Mouse (Mus musculus): ENCODE measurements at regions not wholly inside any gene's neighbourhood (a gene's known extent, or its start where the extent isn't known, plus 50 kb on each side); places are given as distances from the start of the nearest gene placed in this dataset.
"Not testable (repeated sequence)": the region's sequence is repeated elsewhere in the genome, so short reads cannot be mapped to it uniquely, and the experiment has no call there.

GRCm38 (mm10) chr12:90664436-90664835, 73.8 kb downstream of the Dio2 start:
- no peak for ATAC-seq (ENCODE audit: insufficient number of reproducible peaks, low FRiP score, low TSS enrichment)

- no peak for ATAC-seq (ENCODE audit: insufficient number of reproducible peaks, low FRiP score, low TSS enrichment)
Measured at GRCm38 (mm10) chr12:90645452-90645851, 92.8 kb downstream of the Dio2 start.

- no peak for ATAC-seq (ENCODE audit: insufficient number of reproducible peaks, low FRiP score, low TSS enrichment)
Measured at GRCm38 (mm10) chr12:90643891-90644290, 94.3 kb downstream of the Dio2 start.

- no peak for ATAC-seq (ENCODE audit: insufficient number of reproducible peaks, low FRiP score, low TSS enrichment)
Measured at GRCm38 (mm10) chr12:90624856-90625255, 113.4 kb downstream of the Dio2 start.

GRCm38 (mm10) chr12:90623426-90623825, 114.8 kb downstream of the Dio2 start:
- peak; percentile 91 for ATAC-seq (ENCODE audit: insufficient number of reproducible peaks, low FRiP score, low TSS enrichment)

GRCm38 (mm10) chr12:90608810-90609209, 129.4 kb downstream of the Dio2 start:
- no peak for ATAC-seq (ENCODE audit: insufficient number of reproducible peaks, low FRiP score, low TSS enrichment)

GRCm38 (mm10) chr12:90607894-90608293, 130.3 kb downstream of the Dio2 start:
- peak; percentile 99 for ATAC-seq (ENCODE audit: insufficient number of reproducible peaks, low FRiP score, low TSS enrichment)

GRCm38 (mm10) chr12:90580006-90580405, 158.2 kb downstream of the Dio2 start:
- ATAC-seq (ENCODE audit: insufficient number of reproducible peaks, low FRiP score, low TSS enrichment): no peak

- ATAC-seq (ENCODE audit: insufficient number of reproducible peaks, low FRiP score, low TSS enrichment): no peak
Measured at GRCm38 (mm10) chr12:90576103-90576502, 162.1 kb downstream of the Dio2 start.

GRCm38 (mm10) chr12:90571907-90572306, 166.3 kb downstream of the Dio2 start:
- ATAC-seq (ENCODE audit: insufficient number of reproducible peaks, low FRiP score, low TSS enrichment): no peak

GRCm38 (mm10) chr12:90571506-90571905, 166.7 kb downstream of the Dio2 start:
- peak; percentile 68; the same call in 1 of the 2 replicates for ATAC-seq (ENCODE audit: insufficient number of reproducible peaks, low FRiP score, low TSS enrichment)

GRCm38 (mm10) chr12:90566349-90566748, 171.9 kb downstream of the Dio2 start:
- peak; percentile 50 for ATAC-seq (ENCODE audit: insufficient number of reproducible peaks, low FRiP score, low TSS enrichment)

- peak; percentile 98 for ATAC-seq (ENCODE audit: insufficient number of reproducible peaks, low FRiP score, low TSS enrichment)
Measured at GRCm38 (mm10) chr12:90565051-90565450, 173.2 kb downstream of the Dio2 start.

- ATAC-seq (ENCODE audit: insufficient number of reproducible peaks, low FRiP score, low TSS enrichment): not testable (repeated sequence)
Measured at GRCm38 (mm10) chr12:90564594-90564993, 173.6 kb downstream of the Dio2 start.

- ATAC-seq (ENCODE audit: insufficient number of reproducible peaks, low FRiP score, low TSS enrichment): no peak
Measured at GRCm38 (mm10) chr12:90542361-90542760, 195.9 kb downstream of the Dio2 start.

All from cerebellum, adult (tissue).